Mouse (Mus musculus): ENCODE data around the gene Xrcc5. TPM values are rescaled to one million over a fixed set of nuclear protein-coding genes. Genes with fewer than 3 reads are reported as not detected.

The Xrcc5 gene
- polyA plus RNA-seq, 1 experiment, result 25.0 TPM

DNA sequence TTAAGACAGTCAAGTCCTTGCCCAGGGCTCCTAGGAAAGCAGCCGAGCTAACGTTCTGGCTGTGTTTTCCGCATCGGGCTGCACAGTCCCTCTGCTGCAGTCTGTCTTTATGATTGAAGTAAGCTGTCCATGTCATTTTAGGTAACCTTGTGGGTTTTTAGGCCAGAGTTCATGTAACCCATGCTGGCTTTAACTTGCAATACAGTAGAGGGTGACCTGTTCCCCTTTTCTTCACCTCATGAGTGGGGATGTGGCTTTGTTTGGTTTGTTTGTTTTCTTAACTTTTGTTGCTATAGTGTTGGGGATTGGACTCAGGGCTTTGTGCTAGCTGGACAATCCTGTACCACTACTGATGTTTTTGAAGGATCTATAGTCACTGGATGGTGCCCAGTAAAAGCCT, 83.2 kb downstream of the Xrcc5 start:
- no peak for TF ChIP-seq MAX (IDR thresholded peaks at IDR 0.05)
- TF ChIP-seq USF1 (IDR thresholded peaks at IDR 0.05; ENCODE audit: low read depth), result no peak
- Histone ChIP-seq H3K79me3 (ENCODE audit: low read depth) (no peaks in the 10 kb centered on the region), H3K4me3 (ENCODE audit: insufficient read depth, poor library complexity, severe bottlenecking) (no peak overlapping the region), H3K79me2 (ENCODE audit: control insufficient read depth, insufficient read depth) (no peaks in the 10 kb centered on the region), H3K27me3 (ENCODE audit: control insufficient read depth, insufficient read depth, insufficient read length) (no peaks in the 10 kb centered on the region), H3K36me3 (ENCODE audit: control insufficient read depth, insufficient read depth) (no peaks in the 10 kb centered on the region), H3ac (ENCODE audit: control insufficient read depth, insufficient read length, low read depth) (no peak overlapping the region)

DNA sequence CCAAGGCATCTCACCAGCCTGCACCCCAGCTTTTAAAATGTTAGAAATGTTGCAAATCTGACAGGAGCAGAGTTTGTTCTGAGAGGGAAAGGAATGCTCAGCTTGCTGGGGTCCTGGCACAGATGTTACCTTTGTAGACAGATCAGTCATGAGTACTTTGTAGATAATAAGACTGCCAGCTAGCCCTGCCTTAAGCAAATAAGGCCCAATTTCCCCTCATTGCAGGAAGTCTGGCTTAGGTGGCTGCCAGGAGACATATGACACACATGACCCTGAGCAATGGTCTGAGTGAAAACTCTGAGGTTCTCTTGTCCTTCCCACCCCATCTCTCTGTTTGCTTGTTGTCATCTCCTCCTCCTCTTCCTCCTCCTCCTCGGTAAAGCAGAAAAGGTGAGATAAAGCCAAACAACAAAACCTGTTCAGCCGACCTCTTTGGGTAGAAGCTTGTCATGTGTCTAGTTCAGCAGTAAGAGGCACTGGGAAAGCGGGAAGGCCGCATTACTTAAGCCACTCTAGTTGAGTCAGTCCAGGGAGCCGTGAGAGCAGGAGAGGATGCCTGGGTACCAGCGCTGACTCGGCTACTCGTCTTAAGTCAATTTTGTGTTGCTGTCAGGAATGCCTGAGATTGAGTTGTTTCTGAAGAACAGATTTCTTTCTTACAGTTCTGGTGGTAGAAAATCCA, 92.6 kb downstream of the Xrcc5 start:
- Histone ChIP-seq H3K79me2 (ENCODE audit: control insufficient read depth, insufficient read depth) (no peaks in the 10 kb centered on the region), H3K79me3 (ENCODE audit: low read depth) (no peaks in the 10 kb centered on the region), H3K4me3 (ENCODE audit: insufficient read depth, poor library complexity, severe bottlenecking) (no peak overlapping the region), H3ac (ENCODE audit: control insufficient read depth, insufficient read length, low read depth) (no peak overlapping the region), H3K27me3 (ENCODE audit: control insufficient read depth, insufficient read depth, insufficient read length) (no peaks in the 10 kb centered on the region), H3K36me3 (ENCODE audit: control insufficient read depth, insufficient read depth) (no peaks in the 10 kb centered on the region)
- no peak for TF ChIP-seq MYOG (IDR thresholded peaks at IDR 0.05; ENCODE audit: control insufficient read depth, extremely low read depth, insufficient read length)
- TF ChIP-seq USF1 (IDR thresholded peaks at IDR 0.05; ENCODE audit: low read depth), result no peak
- no peak for TF ChIP-seq FOSL1 (IDR thresholded peaks at IDR 0.05; ENCODE audit: insufficient read depth, low read length, poor library complexity, severe bottlenecking)
- TF ChIP-seq MAX (IDR thresholded peaks at IDR 0.05), result no peak
- TF ChIP-seq MYOD1 (IDR thresholded peaks at IDR 0.05; ENCODE audit: control insufficient read depth, insufficient read length, low read depth), result no peak
- no peak for TF ChIP-seq CTCF (IDR thresholded peaks at IDR 0.05; ENCODE audit: control insufficient read depth, insufficient read depth, insufficient read length)
- no peak for TF ChIP-seq CEBPB (IDR thresholded peaks at IDR 0.05; ENCODE audit: low read depth)

DNA sequence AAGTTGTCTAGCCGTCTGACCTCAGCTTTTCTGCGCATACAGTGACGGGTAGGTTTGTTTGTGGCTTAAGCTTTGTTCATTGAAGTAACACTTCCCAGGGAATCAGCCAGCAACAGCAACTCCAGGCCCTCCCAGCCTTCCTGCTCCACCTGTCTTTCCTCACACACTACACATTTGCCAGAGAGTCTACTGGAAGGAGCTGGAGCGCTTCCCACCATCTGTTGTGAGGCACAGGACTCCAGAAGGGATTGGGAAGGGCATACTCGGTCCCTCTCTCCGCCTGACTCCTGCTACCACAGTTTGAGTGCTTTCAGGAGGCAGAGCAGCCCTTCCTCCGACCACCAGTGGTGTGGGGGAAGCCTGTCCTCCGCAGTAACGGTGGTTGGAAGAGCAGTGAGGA, 93.4 kb downstream of the Xrcc5 start:
- H3K79me3 ChIP-seq (ENCODE audit: low read depth), result no peaks in the 10 kb centered on the region
- H3K36me3 ChIP-seq (ENCODE audit: control insufficient read depth, insufficient read depth), result no peaks in the 10 kb centered on the region
- H3K27me3 ChIP-seq (ENCODE audit: control insufficient read depth, insufficient read depth, insufficient read length), result no peaks in the 10 kb centered on the region
- H3K79me2 ChIP-seq (ENCODE audit: control insufficient read depth, insufficient read depth), result no peaks in the 10 kb centered on the region
- H3K4me3 ChIP-seq (ENCODE audit: insufficient read depth, poor library complexity, severe bottlenecking), result no peak overlapping the region
- no peak overlapping the region for H3ac ChIP-seq (ENCODE audit: control insufficient read depth, insufficient read length, low read depth)
- TF ChIP-seq MAX (IDR thresholded peaks at IDR 0.05), result no peak
- no peak for TF ChIP-seq USF1 (IDR thresholded peaks at IDR 0.05; ENCODE audit: low read depth)
- TF ChIP-seq MYOG (IDR thresholded peaks at IDR 0.05; ENCODE audit: control insufficient read depth, extremely low read depth, insufficient read length), result no peak
- no peak for TF ChIP-seq MYOD1 (IDR thresholded peaks at IDR 0.05; ENCODE audit: control insufficient read depth, insufficient read length, low read depth)
- TF ChIP-seq CTCF (IDR thresholded peaks at IDR 0.05; ENCODE audit: control insufficient read depth, insufficient read depth, insufficient read length), result no peak
- TF ChIP-seq FOSL1 (IDR thresholded peaks at IDR 0.05; ENCODE audit: insufficient read depth, low read length, poor library complexity, severe bottlenecking), result no peak
- TF ChIP-seq CEBPB (IDR thresholded peaks at IDR 0.05; ENCODE audit: low read depth), result no peak

- no peak overlapping the region for H3ac ChIP-seq (ENCODE audit: control insufficient read depth, insufficient read length, low read depth)
- H3K79me2 ChIP-seq (ENCODE audit: control insufficient read depth, insufficient read depth), result no peaks in the 10 kb centered on the region
These were observed 94.3 kb downstream of the Xrcc5 start for GRCm38 (mm10) chr1:72401331-72402069.

DNA sequence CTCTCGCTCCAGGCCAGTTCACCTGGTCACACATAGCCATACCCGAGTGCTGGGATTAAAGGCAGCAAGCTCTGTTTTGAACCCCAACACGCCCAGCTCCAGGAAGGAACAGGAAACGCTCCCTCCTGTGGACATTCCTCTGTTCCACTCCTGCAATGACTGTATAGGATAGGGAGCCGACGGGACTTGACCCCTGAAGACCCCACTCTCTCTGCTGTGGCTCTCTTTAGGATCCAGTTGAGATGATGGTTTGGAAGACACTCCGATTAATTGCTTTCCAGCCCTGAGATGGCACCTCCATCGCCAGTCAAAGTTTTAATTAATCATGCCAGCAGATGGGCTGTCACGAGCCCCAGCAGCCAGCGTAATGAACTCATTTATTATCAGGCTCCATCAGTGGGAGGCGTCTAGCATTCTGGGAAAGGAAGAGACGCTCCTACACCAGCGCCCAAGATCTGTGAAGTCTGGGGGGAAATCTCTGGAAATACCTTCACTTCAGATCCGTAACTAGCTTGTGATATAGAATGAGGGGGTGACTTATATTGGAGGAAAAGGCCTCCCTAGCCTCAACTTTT, 99.4 kb downstream of the Xrcc5 start:
- H3K79me2 ChIP-seq (ENCODE audit: control insufficient read depth, insufficient read depth), result no peaks in the 10 kb centered on the region
- no peak for TF ChIP-seq CEBPB (IDR thresholded peaks at IDR 0.05; ENCODE audit: low read depth)
- no peak for TF ChIP-seq MAX (IDR thresholded peaks at IDR 0.05)
- no peak for TF ChIP-seq MYOD1 (IDR thresholded peaks at IDR 0.05; ENCODE audit: control insufficient read depth, insufficient read length, low read depth)
- no peak for TF ChIP-seq MYOG (IDR thresholded peaks at IDR 0.05; ENCODE audit: control insufficient read depth, extremely low read depth, insufficient read length)
- no peak for TF ChIP-seq FOSL1 (IDR thresholded peaks at IDR 0.05; ENCODE audit: insufficient read depth, low read length, poor library complexity, severe bottlenecking)
- no peak for TF ChIP-seq USF1 (IDR thresholded peaks at IDR 0.05; ENCODE audit: low read depth)
- TF ChIP-seq CTCF (IDR thresholded peaks at IDR 0.05; ENCODE audit: control insufficient read depth, insufficient read depth, insufficient read length), result no peak
- no peaks in the 10 kb centered on the region for H3K79me3 ChIP-seq (ENCODE audit: low read depth)
- H3K36me3 ChIP-seq (ENCODE audit: control insufficient read depth, insufficient read depth), result no peaks in the 10 kb centered on the region
- no peak overlapping the region for H3ac ChIP-seq (ENCODE audit: control insufficient read depth, insufficient read length, low read depth)
- H3K4me3 ChIP-seq (ENCODE audit: insufficient read depth, poor library complexity, severe bottlenecking), result no peak overlapping the region
- H3K27me3 ChIP-seq (ENCODE audit: control insufficient read depth, insufficient read depth, insufficient read length), result no peaks in the 10 kb centered on the region

More at GRCm38 (mm10) chr1:72401331-72402069, 94.3 kb downstream of the Xrcc5 start:
- no peak overlapping the region for H3K4me3 ChIP-seq (ENCODE audit: insufficient read depth, poor library complexity, severe bottlenecking)
- no peaks in the 10 kb centered on the region for H3K79me3 ChIP-seq (ENCODE audit: low read depth)
- H3K27me3 ChIP-seq (ENCODE audit: control insufficient read depth, insufficient read depth, insufficient read length), result no peaks in the 10 kb centered on the region
- H3K36me3 ChIP-seq (ENCODE audit: control insufficient read depth, insufficient read depth), result no peaks in the 10 kb centered on the region
- TF ChIP-seq USF1 (IDR thresholded peaks at IDR 0.05; ENCODE audit: low read depth) (no peak), MAX (IDR thresholded peaks at IDR 0.05) (no peak), FOSL1 (IDR thresholded peaks at IDR 0.05; ENCODE audit: insufficient read depth, low read length, poor library complexity, severe bottlenecking) (no peak), MYOD1 (IDR thresholded peaks at IDR 0.05; ENCODE audit: control insufficient read depth, insufficient read length, low read depth) (no peak), CTCF (IDR thresholded peaks at IDR 0.05; ENCODE audit: control insufficient read depth, insufficient read depth, insufficient read length) (no peak), CEBPB (IDR thresholded peaks at IDR 0.05; ENCODE audit: low read depth) (no peak), MYOG (IDR thresholded peaks at IDR 0.05; ENCODE audit: control insufficient read depth, extremely low read depth, insufficient read length) (no peak)

Data from C2C12 (cell line).